Mouse (Mus musculus) natural killer cell, adult 2 months (primary cell): ENCODE data around the gene Kdr.

ENCODE experiments used
- DNase-seq, 2 experiments: peaks; one replicate each; pipeline ENCODE4 v3.0.0; 2022; ENCODE audit warnings: low spot score in 2 of 2

Kdr gene

GRCm38 (mm10) chr5:75978374-75979100 is at the start of gene Kdr:
Gene Kdr, minus strand, starts transcription at chr5:75978458.
- DNase-seq, result peak; percentile 3 to 5

GRCm38 (mm10) chr5:76026805-76027204 is 48.5 kb upstream of the Kdr start:
- DNase-seq, result no peak

GRCm38 (mm10) chr5:76025996-76026665 is 47.9 kb upstream of the Kdr start:
- DNase-seq, result peak in 1 of 2 experiments; percentile 4

- no peak for DNase-seq
These were observed 44.9 kb upstream of the Kdr start for GRCm38 (mm10) chr5:76023011-76023773.

GRCm38 (mm10) chr5:76022436-76022835 is 44.2 kb upstream of the Kdr start:
- no peak for DNase-seq

- DNase-seq, result no peak
These were observed 40.1 kb upstream of the Kdr start for GRCm38 (mm10) chr5:76018321-76018720.

GRCm38 (mm10) chr5:76016086-76016485 is 37.8 kb upstream of the Kdr start:
- DNase-seq, result no peak

GRCm38 (mm10) chr5:76013881-76014431 is 35.7 kb upstream of the Kdr start:
- DNase-seq, result no peak

- DNase-seq, result no peak
These were observed 28.1 kb upstream of the Kdr start for GRCm38 (mm10) chr5:76006403-76006802.

- no peak for DNase-seq
These were observed 12.0 kb upstream of the Kdr start for GRCm38 (mm10) chr5:75990212-75990611.

GRCm38 (mm10) chr5:75987530-75987929 is 9.3 kb upstream of the Kdr start:
- no peak for DNase-seq

GRCm38 (mm10) chr5:75980521-75981311 is 2.5 kb upstream of the Kdr start:
- DNase-seq, result peak; percentile 10 to 18

GRCm38 (mm10) chr5:75979108-75979507 is 850 bp upstream of the Kdr start:
- no peak for DNase-seq

- DNase-seq, result no peak
These were observed 551 bp downstream of the Kdr start for GRCm38 (mm10) chr5:75977441-75978373.

GRCm38 (mm10) chr5:75976696-75977095 is 1.6 kb downstream of the Kdr start:
- DNase-seq, result no peak

GRCm38 (mm10) chr5:75975398-75975797 is 2.9 kb downstream of the Kdr start:
- DNase-seq, result no peak

GRCm38 (mm10) chr5:75974543-75975130 is 3.6 kb downstream of the Kdr start:
- DNase-seq, result no peak

- no peak for DNase-seq
These were observed 8.4 kb downstream of the Kdr start for GRCm38 (mm10) chr5:75969887-75970286.

- DNase-seq, result no peak
These were observed 15.7 kb downstream of the Kdr start for GRCm38 (mm10) chr5:75962558-75962957.
